Mouse (Mus musculus) spleen, postnatal 36 days (tissue): ENCODE measurements at regions not wholly inside any gene's neighbourhood (a gene's known extent, or its start where the extent isn't known, plus 50 kb on each side); places are given as distances from the start of the nearest gene placed in this dataset.

Experiments used
- DNase-seq, 2 experiments: peaks; one replicate each; pipeline ENCODE4 v3.0.0; 2022; ENCODE audit warnings: low spot score in 2 of 2, mixed read lengths in 1 of 2

GRCm38 (mm10) chr4:58661781-58662293 is 108.1 kb upstream of the Lpar1 start:
- DNase-seq, result no peak

- DNase-seq, result no peak
Measured at GRCm38 (mm10) chr4:58660511-58660910, 106.8 kb upstream of the Lpar1 start.

DNA sequence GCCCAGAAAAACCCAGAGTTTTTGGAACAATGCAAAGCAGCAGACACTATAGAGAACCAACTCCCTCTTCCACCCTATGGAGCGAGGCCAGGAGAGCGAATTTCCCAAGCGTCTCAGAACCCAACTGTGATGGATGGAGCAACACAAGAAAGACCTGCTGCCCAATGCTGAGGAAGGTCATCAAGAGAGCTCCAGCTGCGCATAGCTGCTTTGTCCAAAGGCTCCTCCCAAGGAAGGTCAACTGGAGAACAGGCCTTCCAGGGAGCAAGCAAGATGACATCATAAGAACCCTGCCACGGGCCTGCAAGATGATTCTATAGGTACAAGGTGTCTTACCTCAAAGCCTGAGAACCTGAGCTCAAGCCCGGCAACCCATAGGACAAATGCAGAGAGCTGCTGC is 104.5 kb upstream of the Lpar1 start:
- no peak for DNase-seq

GRCm38 (mm10) chr4:58647761-58648295 is 94.1 kb upstream of the Lpar1 start:
- no peak for DNase-seq

DNA sequence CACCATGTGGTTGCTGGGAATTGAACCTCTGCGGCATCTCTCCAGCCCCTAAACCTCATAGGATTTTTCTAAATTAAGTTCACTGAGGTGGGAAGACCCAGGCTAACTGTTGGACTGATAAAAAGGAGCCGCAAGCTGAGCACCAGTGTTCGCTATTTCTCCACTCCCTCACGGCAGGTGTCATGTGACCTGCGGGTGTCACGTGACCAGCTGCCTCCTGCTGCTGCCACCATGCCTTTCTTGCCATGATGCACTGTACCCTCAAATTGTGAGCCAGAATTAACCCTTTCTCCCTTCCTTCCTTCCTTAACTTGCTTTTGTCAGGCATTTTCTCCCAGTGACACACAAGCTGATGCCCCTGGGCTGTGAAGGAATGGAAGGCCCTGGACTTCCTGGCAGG is 93.1 kb upstream of the Lpar1 start:
- no peak for DNase-seq

DNA sequence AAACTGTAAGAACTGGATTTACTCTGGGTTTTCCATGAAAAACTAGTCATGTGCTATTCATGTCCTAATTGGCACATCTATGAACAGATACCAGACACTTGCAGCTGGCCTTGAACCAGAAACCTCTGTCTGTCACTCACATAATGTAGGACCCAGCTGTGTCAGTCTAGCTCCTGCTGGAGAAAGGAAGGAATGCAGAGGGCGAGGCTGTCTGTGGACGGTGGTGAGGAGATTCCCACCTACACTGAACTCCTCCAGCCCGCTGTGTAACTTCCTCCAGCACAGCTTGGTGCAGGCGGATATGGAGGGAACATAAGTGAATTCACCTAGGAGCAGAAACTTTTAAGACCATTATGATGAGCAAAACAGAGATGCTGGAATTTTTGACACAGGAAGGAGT is 89.7 kb upstream of the Lpar1 start:
- DNase-seq, result no peak

DNA sequence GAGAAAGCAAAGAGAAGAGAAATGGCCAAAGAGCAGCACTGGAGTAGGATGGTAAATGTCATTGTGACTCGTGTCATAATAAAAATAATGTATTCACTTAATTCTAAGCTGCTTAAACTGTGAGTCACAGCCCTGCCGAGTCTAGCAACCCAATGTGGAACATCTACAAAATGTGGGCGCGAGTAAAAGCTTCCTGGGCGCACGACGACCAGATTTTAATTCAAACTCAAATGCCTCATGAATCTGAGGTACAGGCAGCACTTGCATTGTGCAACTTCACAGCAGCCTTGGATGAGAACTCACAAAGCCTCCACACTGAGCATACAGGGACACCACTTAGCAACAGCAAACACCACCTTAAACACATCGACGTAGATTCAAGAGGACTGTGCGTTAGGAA is 88.5 kb upstream of the Lpar1 start:
- DNase-seq, result no peak

DNA sequence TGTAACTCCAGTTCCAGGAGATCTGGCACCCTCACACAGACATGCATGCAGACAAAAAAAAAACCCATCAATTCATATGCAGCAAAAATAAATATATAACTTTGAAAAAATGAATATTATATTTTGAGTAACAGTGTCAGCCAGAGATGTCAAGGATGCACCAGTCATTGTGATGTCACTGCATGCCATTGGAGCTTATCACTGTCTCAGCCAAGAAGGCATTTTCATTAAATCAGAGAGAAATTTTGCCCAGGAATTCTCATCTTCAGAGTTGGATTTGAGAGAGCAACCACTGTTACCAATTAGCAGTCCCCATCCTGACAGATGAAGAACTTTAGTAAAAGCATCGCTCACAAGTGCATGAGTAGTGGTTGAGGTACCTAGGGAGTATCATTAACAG is 79.0 kb upstream of the Lpar1 start:
- DNase-seq, result no peak

GRCm38 (mm10) chr4:58631415-58631814 is 77.7 kb upstream of the Lpar1 start:
- no peak for DNase-seq

GRCm38 (mm10) chr4:58627021-58627420 is 73.3 kb upstream of the Lpar1 start:
- DNase-seq, result no peak

GRCm38 (mm10) chr4:58624059-58624458 is 70.4 kb upstream of the Lpar1 start:
- DNase-seq, result no peak

GRCm38 (mm10) chr4:58620641-58621040 is 66.9 kb upstream of the Lpar1 start:
- DNase-seq, result no peak

DNA sequence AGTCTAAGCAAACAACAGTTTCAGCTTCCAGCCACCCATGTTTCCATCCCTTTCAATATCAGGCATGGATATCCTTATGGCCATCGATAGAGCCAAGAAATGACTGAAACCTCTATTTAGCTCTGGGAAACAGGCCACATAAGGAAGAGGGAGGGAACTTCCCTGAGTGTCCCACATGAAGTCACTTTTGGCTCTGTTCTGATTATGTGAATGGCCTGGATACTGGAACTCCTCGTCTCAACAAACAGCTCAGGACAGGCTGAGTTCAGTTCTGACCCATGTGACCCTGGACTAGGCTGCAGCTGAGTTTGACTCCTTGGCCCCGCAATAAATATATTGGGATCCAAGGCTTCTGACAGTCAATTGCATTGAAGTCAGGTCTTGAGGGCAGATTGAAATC is 63.6 kb upstream of the Lpar1 start:
- no peak for DNase-seq

DNA sequence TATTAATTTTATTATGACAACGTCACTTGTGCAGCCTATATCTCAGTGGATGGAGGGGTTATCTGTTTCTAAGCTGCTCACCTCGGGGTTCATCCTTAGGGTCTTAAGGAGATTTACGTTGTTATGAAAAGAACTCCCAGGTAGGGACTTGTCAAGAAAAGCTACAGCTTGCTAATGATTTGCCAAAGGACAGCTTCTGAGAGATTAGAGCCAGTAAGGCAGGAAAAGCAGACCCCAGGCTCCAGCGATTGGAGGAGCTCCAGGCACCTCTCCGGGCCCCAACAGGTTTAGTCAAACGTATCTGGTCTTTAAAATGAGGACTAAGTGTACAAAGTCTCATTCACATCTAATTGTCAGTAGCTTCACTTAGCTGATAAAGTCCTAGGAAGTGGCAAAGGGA is 59.8 kb upstream of the Lpar1 start:
- DNase-seq, result no peak

GRCm38 (mm10) chr4:58613022-58613421 is 59.3 kb upstream of the Lpar1 start:
- no peak for DNase-seq

DNA sequence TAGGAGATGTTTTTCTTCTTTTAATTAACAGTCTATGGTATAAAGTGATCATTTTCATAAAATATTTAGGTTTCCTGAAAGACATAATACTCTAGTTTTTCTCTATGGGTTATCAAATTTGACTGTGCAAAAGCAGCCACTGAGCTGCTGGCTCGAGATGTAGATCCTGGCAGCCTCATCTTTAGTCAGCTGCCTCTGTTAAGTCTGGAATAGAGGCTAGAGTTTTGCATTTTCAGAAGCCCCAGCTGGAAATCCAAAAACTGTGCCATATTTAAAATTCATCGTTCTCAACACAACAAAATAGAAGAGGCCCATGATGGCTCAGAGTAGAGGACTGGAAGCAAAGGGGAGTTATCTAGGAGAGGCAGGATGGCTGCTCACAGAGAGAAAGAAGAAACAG is 53.8 kb upstream of the Lpar1 start:
- no peak for DNase-seq

- DNase-seq, result no peak
Measured at GRCm38 (mm10) chr4:58605941-58606340, 52.2 kb upstream of the Lpar1 start.
